Mouse (Mus musculus): ENCODE measurements around the gene Scly.
A peak's percentile ranks its signal among the peaks of the same experiment; 100 is the strongest.

Gene Scly

GRCm38 (mm10) chr1:91297799-91298744 is at the start of gene Scly:
Scly (plus strand) TSS chr1:91298338.
- DNase-seq = peak; percentile 95

- peak; percentile 22 for DNase-seq
Measured at GRCm38 (mm10) chr1:91248970-91249369, 49.2 kb upstream of the Scly start.

GRCm38 (mm10) chr1:91249564-91250414 is 48.3 kb upstream of the Scly start, which contains the start of gene Ube2f:
Ube2f (plus strand) TSS chr1:91250304.
- DNase-seq = peak; percentile 94

GRCm38 (mm10) chr1:91250415-91251147 is 47.6 kb upstream of the Scly start:
- no peak for DNase-seq

GRCm38 (mm10) chr1:91251148-91251650 is 46.9 kb upstream of the Scly start:
- DNase-seq = no peak

GRCm38 (mm10) chr1:91251927-91252326 is 46.2 kb upstream of the Scly start:
- no peak for DNase-seq

- DNase-seq = no peak
Measured at GRCm38 (mm10) chr1:91257918-91258317, 40.2 kb upstream of the Scly start.

- no peak for DNase-seq
Measured at GRCm38 (mm10) chr1:91259794-91260193, 38.3 kb upstream of the Scly start.

GRCm38 (mm10) chr1:91262508-91262907 is 35.6 kb upstream of the Scly start:
- DNase-seq = no peak

- no peak for DNase-seq
Measured at GRCm38 (mm10) chr1:91272260-91272659, 25.9 kb upstream of the Scly start.

GRCm38 (mm10) chr1:91276581-91276980 is 21.6 kb upstream of the Scly start:
- no peak for DNase-seq

- DNase-seq = no peak
Measured at GRCm38 (mm10) chr1:91277480-91277879, 20.7 kb upstream of the Scly start.

GRCm38 (mm10) chr1:91278410-91279119 is 19.6 kb upstream of the Scly start:
- DNase-seq = no peak

- DNase-seq = no peak
Measured at GRCm38 (mm10) chr1:91279126-91279525, 19.0 kb upstream of the Scly start.

GRCm38 (mm10) chr1:91282582-91282981 is 15.6 kb upstream of the Scly start:
- no peak for DNase-seq

- no peak for DNase-seq
Measured at GRCm38 (mm10) chr1:91289375-91289774, 8.8 kb upstream of the Scly start.

- no peak for DNase-seq
Measured at GRCm38 (mm10) chr1:91292101-91292825, 5.9 kb upstream of the Scly start.

GRCm38 (mm10) chr1:91295544-91295943 is 2.6 kb upstream of the Scly start:
- DNase-seq = no peak

- no peak for DNase-seq
Measured at GRCm38 (mm10) chr1:91299026-91299706, 1.0 kb downstream of the Scly start.

GRCm38 (mm10) chr1:91299707-91300426 is 1.7 kb downstream of the Scly start:
- peak; percentile 22 for DNase-seq
